Mouse (Mus musculus) right cerebral cortex, postnatal 36 days (tissue): ENCODE measurements around the gene Teddm2.

ENCODE experiments used
- DNase-seq, 2 experiments: peaks; one replicate each; pipeline ENCODE4 v3.0.0; 2022; ENCODE audit warnings: low spot score in 2 of 2, mixed read lengths in 1 of 2

The Teddm2 gene

DNA sequence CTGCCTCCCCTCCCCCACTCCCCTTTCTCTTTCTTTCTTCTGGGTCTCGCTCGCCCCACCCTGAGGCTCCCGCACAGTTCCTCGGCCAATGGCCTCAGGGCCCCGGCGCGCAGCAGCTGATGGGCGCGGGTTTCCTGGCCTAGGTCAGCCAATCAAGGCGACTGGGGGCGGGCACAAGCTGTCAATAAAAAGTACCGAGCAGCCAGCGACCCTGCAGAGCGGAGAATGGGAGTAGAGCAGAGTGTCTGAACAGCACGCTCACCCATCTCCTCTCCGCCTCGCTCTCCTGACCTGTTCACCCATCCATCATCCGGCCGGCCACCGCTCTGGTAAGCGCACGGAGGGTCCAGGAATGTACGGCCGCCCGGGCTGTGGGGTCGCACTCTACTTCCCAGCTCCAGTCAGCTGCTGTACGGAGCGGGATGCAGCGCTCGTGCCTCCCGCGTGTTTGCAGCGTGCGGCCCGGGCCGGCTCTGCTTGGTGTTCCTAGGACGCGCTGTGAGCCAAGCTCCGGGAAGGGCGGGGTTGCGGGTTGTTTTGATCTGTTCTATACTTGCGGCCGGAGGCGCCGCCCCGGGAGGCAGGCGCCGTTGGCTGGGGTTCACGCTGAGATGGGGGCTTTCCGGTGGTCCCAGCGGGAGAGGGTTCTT lies at the start of gene Teddm2, which contains the start of gene Glul:
Gene Teddm2 (minus strand): TSS at position 498 of the 650 bp plus-strand sequence.
Gene Glul (plus strand): TSS at position 214 of the 650 bp plus-strand sequence.
- peak; percentile 93 to 94 for DNase-seq

- DNase-seq = peak; percentile 28 to 29
These were observed 47.8 kb upstream of the Teddm2 start for GRCm38 (mm10) chr1:153947837-153948236.

- no peak for DNase-seq
These were observed 46.9 kb upstream of the Teddm2 start for GRCm38 (mm10) chr1:153946971-153947370.

GRCm38 (mm10) chr1:153945181-153945580 lies 45.2 kb upstream of the Teddm2 start:
- no peak for DNase-seq

DNA sequence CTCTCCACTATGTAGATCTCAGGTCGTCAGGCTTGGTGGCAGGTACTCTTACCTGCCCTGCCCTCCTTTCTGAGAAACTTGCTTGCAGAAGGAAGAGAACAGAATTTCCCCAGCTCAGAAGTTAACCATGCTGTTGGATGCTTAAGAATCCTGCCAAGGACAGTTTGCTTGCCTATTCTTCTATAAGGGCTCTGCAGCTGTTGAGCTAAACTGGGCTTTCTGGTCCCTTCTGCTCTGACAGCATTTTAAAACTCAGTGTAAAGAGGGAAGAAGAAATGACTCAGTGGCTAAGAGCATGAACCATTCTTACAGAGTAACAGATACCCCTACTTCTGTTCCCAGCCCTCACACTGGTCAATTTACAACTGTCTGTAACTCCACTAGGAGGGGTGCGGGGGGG lies 41.0 kb upstream of the Teddm2 start:
- peak; percentile 18 to 41 for DNase-seq

DNA sequence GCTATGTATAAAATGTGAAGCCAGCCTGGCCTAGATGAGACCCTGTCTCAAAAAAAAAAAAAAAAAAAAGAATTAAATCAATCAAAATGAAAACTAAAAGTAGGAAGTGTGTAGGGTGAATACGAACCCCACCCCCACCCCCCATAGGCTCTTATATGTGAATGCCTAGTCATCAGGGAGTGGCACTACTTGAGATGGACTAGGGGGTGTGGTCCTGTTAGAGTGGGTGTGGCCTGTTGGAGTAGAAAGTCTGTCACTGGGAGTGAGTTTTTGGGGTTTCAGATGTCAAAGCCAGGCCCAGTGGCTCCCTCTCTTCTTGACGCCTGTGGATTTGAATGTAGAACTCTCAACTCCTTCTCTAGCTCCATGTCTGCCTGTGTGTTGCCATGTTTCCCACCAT lies 37.0 kb upstream of the Teddm2 start:
- DNase-seq = no peak

DNA sequence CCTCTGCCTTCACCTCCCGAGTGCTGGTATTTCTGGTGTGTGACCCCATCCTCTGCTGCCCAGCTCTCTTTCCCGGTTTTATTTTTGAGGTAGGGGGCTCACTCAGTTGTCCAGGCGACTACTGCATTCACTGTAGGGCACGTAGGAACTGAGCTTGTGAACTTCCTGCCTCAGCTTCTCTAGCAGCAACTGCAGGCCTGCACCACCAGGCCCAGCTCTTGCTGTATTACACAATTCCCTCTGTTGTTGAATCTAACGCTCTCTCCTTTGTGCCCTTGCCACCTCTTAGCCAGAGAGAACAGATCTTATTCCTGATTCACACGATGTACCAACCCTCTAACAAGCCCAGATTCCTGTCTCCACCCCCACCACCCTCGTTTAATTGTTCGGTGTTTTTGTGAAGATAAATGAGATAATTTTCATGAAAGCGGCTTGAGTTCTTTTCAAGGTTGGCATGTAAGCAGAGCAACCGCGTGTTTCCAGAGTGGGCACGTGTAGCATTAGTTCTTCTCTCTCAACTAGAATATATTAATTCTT lies 35.9 kb upstream of the Teddm2 start:
- no peak for DNase-seq

- no peak for DNase-seq
These were observed 33.7 kb upstream of the Teddm2 start for GRCm38 (mm10) chr1:153933772-153934171.

GRCm38 (mm10) chr1:153930431-153930830 lies 30.4 kb upstream of the Teddm2 start:
- DNase-seq = no peak

DNA sequence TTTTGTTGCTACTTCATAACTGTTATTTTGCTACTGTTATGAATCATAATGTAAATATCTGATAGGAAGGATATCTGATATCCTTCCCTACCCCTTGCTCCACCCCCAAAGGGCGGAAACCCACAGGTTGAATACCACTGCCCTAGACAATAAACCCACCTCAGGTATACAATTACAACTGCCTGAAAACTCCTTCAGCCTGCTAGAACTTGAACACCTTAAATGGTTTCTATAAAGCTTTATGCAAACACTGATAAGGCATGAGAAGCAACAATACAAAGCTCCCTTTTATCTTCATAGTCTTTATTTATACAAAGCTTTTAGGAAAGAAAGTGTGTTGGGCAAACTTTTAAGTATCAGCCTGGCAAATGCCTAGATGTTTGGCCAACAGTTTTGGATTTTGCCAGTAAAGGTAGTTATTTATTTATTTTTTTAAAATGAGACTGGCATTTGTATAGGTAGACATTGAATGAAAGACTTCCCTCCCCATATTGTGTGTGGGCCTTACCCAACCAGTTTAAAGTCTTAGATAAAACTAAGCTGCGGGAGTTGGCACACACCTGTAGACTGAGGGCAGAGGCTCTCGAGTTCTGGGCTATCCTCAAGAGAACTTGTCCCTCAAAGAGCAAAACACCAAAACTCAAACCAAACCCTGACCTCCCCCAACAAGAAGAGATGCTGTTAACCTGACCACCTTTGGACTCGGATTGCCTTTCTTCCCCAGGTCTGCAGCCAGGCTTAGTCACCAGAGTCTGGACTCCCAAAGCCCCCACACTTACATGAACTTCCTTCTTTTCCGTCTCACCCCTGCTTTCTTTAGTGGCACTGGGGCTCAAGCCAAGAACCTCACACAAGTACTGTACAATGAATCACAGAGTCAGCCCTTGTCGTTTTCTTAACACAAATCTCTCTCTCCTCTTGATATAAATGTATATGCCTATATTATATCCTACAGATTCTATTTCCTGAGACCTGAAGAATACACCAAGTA lies 24.7 kb upstream of the Teddm2 start:
- no peak for DNase-seq

DNA sequence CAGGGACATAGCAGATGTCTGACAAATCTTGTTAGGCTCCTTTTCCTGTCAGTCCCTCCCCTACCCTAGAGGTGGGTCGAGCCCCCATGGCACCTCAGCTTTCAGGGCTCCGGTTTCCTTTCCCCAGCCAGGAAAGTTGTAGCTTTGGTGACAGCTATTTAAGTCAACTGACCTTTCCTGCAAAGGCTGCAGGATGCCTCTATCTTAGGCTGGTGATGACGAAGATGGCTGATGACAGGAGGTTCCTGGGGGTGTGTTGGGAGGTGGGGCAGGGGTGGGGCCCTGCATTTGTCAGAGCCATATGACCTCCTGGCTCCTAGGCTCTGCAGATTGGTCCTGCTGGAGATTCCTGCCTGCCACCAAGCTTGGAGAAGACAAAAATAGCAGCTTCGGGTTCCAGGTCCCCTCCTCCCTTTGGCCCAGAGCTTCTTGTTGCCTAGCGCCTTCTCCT lies 22.6 kb upstream of the Teddm2 start:
- DNase-seq = no peak

- no peak for DNase-seq
These were observed 21.6 kb upstream of the Teddm2 start for GRCm38 (mm10) chr1:153921642-153922041.

- no peak for DNase-seq
These were observed 18.6 kb upstream of the Teddm2 start for GRCm38 (mm10) chr1:153918521-153919206.

- DNase-seq = no peak
These were observed 13.8 kb upstream of the Teddm2 start for GRCm38 (mm10) chr1:153913869-153914268.

DNA sequence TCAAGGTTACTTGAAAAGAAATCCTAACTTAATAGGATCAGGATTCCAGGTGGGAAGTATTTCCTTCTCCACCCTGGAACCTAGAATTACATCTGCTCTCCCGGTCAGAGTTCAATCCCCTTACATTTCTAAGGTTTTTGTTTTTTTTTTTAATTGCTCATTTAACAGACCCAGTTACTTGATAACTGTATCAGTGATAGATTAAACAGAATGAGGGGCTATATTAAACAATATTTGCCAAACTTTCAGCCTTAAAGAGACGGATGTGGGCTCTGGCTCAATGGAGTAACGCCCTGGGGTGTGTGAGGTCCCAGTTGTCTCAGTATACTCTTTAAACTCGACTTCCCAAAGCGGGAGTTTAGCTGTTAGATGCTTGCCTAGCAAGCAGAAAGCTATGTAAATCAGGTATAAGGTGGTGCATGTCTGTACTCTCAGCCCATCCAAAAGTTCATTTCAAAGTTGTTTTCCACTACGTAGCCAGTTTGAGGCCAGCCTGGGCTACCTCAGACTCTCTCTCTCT lies 11.3 kb upstream of the Teddm2 start:
- DNase-seq = no peak

DNA sequence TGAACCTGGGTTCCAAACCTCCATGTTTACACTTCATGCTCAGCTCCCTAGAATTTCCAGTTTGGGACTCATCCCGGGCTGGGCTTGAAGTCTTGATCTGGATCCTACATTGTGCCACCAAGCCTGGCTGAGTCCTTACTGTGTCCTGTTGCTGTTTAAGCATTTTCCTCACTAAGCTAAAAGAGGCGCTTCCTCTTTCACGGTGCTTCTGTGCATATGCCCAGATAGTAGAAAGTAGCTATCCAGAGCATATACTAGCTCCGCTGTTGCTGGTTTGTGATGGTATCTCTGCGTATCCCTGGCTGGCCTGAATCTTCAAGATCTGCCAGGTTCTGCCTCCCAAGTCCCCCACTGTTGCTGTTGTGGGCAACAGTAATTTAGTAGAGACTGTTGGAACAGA lies 10.4 kb upstream of the Teddm2 start:
- DNase-seq = no peak

DNA sequence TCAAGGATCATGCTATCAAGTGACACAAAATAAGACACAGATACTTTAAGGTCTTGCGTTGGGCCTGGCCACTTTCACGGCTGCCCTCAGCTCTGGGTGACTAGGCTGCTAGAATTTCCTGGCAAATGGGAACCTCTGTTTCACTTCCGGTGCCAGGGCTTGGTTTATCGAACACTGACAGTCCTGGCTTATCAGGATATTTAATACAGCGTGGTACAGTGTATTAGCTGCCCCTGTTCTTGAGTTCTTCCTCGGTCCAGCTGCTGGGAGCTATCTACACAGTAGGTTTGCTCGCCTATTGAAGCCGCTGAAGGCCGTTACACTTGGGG lies 9.9 kb upstream of the Teddm2 start:
- DNase-seq = no peak

DNA sequence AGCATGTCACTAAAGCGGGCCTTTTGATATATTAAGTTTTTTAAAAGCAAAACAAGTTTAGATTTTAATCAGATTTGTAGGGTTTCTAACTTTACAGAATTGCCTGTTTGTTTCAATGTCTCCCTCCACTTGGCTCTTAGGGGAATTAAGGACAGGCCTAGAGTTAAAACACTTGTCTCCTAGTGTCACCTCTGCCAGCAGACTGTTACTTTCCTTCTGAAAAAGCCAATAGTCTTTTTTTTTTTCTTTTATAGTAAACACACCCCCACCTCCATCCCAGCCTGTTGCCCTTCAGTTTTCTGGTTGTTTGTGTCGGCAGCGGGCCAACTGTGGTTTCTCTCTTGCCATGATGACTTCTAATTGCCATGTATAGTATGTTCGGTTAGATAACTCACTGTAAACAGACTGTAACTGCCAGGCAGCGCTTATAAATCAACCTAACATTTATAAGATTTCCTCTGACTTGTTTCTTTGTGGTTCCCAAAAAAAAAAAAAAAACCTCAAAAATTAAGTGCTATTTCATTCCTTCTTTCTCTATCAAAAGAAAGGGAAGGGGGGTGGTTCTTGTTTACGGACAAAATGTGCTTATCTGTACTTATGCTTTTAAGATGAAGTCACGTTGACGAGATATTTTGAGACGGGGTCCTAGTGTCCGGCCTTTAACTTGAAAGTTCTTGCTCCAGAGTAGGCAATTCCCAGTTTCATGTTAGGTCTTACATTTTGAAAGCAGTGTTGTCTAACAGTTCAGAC lies 9.4 kb upstream of the Teddm2 start:
- DNase-seq = no peak

DNA sequence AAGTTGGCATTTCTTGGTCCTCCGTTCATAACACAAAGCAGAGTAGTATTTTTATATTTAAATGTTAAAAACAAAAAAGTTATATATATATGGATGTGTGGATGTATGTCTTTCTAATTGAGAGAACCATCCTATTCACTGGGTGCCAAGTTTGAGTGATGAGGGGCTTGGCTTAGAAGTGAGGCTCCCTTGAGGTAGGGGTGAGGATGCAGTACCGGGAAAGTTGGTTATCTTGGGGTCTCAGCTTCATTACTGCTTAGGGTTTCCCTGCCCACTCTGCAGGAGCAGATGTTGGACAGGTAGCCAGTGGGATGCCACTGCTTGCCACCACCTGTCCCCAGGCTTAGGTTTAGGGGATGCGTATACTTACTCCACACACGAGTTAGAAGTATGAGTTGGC lies 8.7 kb upstream of the Teddm2 start:
- no peak for DNase-seq

- no peak for DNase-seq
These were observed 8.2 kb upstream of the Teddm2 start for GRCm38 (mm10) chr1:153908208-153908607.

DNA sequence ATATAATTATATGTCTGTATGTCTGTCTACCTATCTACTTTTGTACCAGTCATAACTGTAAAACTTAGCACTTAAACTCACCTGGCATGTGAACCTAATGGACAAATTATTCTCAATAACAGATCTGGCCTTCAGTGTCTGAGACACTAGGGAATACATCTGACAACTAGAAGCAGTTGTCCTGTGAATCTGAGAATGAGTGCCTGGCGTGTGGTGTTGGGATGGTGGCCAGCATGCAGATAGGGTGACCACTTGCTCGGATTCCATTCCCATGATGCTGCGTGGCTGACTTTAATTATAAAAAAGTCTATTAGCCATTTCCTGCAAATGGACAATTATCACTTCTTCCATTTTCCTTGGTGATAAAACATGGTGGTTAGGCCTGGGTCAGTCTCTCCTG lies 5.9 kb upstream of the Teddm2 start:
- DNase-seq = no peak
